Mouse (Mus musculus) testis, adult 10 weeks (tissue): ENCODE results near the gene Golga2. TPM values are rescaled to one million over a fixed set of nuclear protein-coding genes. Genes with fewer than 3 reads are reported as not detected.

Experiments
- polyA plus RNA-seq: library from polyadenylated mRNA; stranded (reverse); fragments of 350-450 nt; fragmentation: Illumina TruSeq; extraction: RNeasy Lipid Tissue Mini Kit (QIAGEN cat#74804); gene quantifications from one replicate; pipeline ENCODE4 v1.2.3, GENCODE M21; 2014; ENCODE audit warnings: low read depth, low replicate concordance

The Golga2 gene
- 19.5 TPM for polyA plus RNA-seq

GRCm38 (mm10) chr2:32287334-32287840 is at the start of gene Golga2:
Gene Golga2, plus strand, starts transcription at chr2:32287384.

GRCm38 (mm10) chr2:32259657-32260417 is 27.3 kb upstream of the Golga2 start, which contains the start of gene Uck1:
Gene Uck1, minus strand, starts transcription at chr2:32260159.

GRCm38 (mm10) chr2:32287923-32288367 is 761 bp downstream of the Golga2 start, which contains the start of gene Swi5:
Gene Swi5, minus strand, starts transcription at chr2:32288075.

GRCm38 (mm10) chr2:32352151-32353006 is 65.2 kb downstream of the Golga2 start, which contains the start of gene Ciz1:
Gene Ciz1, plus strand, starts transcription at chr2:32352327.

GRCm38 (mm10) chr2:32353007-32353542 is 65.9 kb downstream of the Golga2 start, which contains the start of gene Dnm1:
Gene Dnm1, minus strand, starts transcription at chr2:32353338.

Other genes starting within 250 kb of the Golga2 start
- 30.4 TPM for gene Fam78a, start 202.5 kb upstream of the Golga2 start, polyA plus RNA-seq
- gene Plpp7, start 191.9 kb upstream of the Golga2 start, polyA plus RNA-seq: 0.38 TPM
- gene Prrc2b, start 136.3 kb upstream of the Golga2 start, polyA plus RNA-seq: 2.2 TPM
- 61.5 TPM for gene Pomt1, start 50.8 kb upstream of the Golga2 start, polyA plus RNA-seq
- gene Uck1, start 27.2 kb upstream of the Golga2 start, polyA plus RNA-seq: 2.6 TPM
- gene Swi5, start 691 bp downstream of the Golga2 start, polyA plus RNA-seq: 488 TPM
- gene Ciz1, start 64.9 kb downstream of the Golga2 start, polyA plus RNA-seq: 10.9 TPM
- gene Dnm1, start 66.0 kb downstream of the Golga2 start, polyA plus RNA-seq: 1.6 TPM
- gene 1110008P14Rik, start 94.6 kb downstream of the Golga2 start, polyA plus RNA-seq: 1.8 TPM
- 142 TPM for gene Lcn2, start 100.9 kb downstream of the Golga2 start, polyA plus RNA-seq
- gene Ptges2, start 108.5 kb downstream of the Golga2 start, polyA plus RNA-seq: 0.81 TPM
- 8.7 TPM for gene Naif1, start 163.1 kb downstream of the Golga2 start, polyA plus RNA-seq
- gene Slc25a25, start 164.1 kb downstream of the Golga2 start, polyA plus RNA-seq: 7.1 TPM
- 6.6 TPM for gene Fam102a, start 247.9 kb downstream of the Golga2 start, polyA plus RNA-seq